Mouse (Mus musculus) kidney, postnatal 10 days (tissue): Measurements from ENCODE around the gene Gm6205.
"Not testable (repeated sequence)": the region's sequence is repeated elsewhere in the genome, so short reads cannot be mapped to it uniquely, and the experiment has no call there.

Experiments
- DNase-seq: peaks from one replicate; pipeline ENCODE4 v3.0.0; 2021; ENCODE audit warnings: mixed read lengths

The Gm6205 gene

DNA sequence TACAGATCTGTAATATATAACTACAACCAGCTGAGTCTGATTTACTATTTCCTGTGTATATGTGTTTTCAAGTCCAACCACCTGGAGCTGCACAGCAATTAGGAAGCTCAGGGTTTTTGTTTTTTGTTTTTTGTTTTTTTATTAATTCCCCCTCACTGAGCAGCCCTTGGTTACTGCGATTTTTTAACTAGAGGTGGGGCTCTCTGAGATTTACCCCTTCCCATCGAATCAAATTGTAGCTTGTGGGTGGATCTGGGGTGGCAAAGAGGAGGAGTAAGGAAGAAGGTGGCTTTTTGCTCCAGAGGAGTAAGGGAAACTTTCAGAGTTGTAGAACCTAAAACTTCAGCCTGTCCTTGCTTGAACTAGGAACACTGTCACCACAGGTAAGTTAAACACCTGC lies at the start of gene Gm6205:
Gene Gm6205, plus strand, starts transcription at position 301 of the 400 bp plus-strand sequence.
- not testable (repeated sequence) for DNase-seq

DNA sequence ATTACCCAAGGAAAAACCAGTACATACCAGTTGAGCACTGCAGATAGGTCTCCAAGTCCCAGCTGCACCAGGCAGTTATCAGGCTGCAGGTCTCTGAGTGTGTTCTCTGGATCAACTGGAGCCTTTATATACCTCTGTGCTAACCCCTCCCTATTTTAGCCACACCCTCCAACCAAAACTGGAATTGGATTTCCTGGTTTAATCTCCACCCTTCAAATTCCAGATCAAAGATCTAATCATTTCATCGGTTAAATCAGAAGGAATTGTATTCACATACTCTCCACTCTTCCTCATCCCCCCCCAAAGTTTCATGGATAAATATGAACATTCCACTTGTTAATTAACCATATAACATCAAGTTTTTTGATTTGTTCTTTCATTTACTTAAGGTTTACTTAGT lies 31.9 kb upstream of the Gm6205 start, which contains the start of gene Gm3147:
Gene Gm3147, minus strand, starts transcription at position 101 of the 400 bp plus-strand sequence.
- DNase-seq: not testable (repeated sequence)

DNA sequence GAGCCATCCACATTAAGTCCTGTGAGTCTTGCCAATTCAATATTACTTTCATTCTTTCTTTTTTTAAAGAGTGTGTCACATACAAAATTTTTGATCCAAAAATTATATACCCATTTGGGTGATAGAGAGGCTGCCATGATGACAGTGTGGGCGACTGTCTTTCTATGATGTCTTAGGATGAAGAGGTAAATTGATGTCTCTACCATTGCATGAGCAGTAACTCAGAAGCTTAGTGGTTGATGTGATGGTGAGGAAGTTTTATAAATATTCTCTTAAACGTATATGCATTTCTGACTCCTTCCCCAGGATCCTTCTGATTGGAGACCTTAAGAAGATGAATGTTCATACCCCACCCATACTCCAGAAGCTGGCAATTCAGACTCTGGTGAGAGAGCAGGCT lies 24.5 kb upstream of the Gm6205 start, which contains the start of gene Gm6509:
Gene Gm6509, plus strand, starts transcription at position 301 of the 400 bp plus-strand sequence.
- DNase-seq: not testable (repeated sequence)
